Mouse (Mus musculus): ENCODE measurements around the gene Npnt. TPM values are rescaled to one million over a fixed set of nuclear protein-coding genes. Genes with fewer than 3 reads are reported as not detected.

Gene Npnt
- polyA plus RNA-seq, 1 experiment, result 5.0 TPM

DNA sequence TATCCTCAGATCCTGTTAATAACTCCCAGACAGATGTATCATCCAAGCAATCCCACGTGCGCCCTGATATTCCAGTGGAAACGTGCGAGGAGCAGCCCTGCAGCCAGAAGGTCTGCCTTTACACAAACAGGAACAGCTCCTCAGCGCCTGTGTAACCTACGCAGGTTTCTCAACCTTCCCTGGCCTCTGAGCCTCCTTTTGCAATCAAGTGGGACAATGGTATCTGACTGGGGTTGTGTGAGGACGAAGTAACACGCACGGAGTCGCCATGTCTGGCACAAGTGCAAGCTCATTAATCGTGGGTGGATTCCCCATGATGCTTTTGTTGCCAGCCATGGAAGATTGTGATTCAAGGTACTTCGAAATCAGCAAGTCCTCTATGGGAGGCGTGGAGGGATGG is 86.2 kb downstream of the Npnt start:
- no peaks in the 10 kb centered on the region for H3K4me1 ChIP-seq (ENCODE audit: control insufficient read depth, insufficient read depth, insufficient read length, low read length)
- no peak overlapping the region for H3K27ac ChIP-seq (replicated peaks; ENCODE audit: low read depth, low read length)
- H3K4me3 ChIP-seq (ENCODE audit: insufficient read depth, low read depth, low read length), result no peak overlapping the region

- Histone ChIP-seq H3K4me3 (ENCODE audit: insufficient read depth, low read depth, low read length) (no peak overlapping the region), H3K27ac (replicated peaks; ENCODE audit: low read depth, low read length) (no peak overlapping the region), H3K4me1 (ENCODE audit: control insufficient read depth, insufficient read depth, insufficient read length, low read length) (peaks cover 7% of the 10 kb centered on the region; the same call in 1 of the 2 replicates)
Observed at GRCm38 (mm10) chr3:132860796-132861195, 89.3 kb downstream of the Npnt start.

GRCm38 (mm10) chr3:132859573-132859972 is 90.5 kb downstream of the Npnt start:
- no peak overlapping the region for H3K4me3 ChIP-seq (ENCODE audit: insufficient read depth, low read depth, low read length)
- H3K27ac ChIP-seq (replicated peaks; ENCODE audit: low read depth, low read length), result no peak overlapping the region
- peaks cover 7% of the 10 kb centered on the region; the same call in 1 of the 2 replicates for H3K4me1 ChIP-seq (ENCODE audit: control insufficient read depth, insufficient read depth, insufficient read length, low read length)

DNA sequence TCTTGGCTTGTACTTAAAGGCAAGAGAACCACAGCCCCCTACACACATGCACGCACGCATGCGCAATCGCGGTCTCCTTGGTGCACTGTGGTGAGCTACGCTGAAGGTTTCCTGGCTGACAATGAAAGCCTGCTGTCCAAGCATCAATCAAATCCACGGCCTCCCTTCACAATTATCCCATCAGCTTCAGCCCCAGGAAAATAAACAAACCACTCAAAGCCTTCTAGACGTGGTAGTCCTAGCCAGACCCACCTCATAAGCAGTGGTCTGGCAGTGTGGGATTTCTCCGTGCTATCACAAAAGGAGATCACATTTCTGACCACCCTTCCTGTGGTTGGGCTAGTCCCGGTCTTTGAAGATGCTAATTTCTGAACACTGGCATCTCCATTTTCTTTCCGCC is 91.2 kb downstream of the Npnt start:
- Histone ChIP-seq H3K27ac (replicated peaks; ENCODE audit: low read depth, low read length) (no peak overlapping the region), H3K4me1 (ENCODE audit: control insufficient read depth, insufficient read depth, insufficient read length, low read length) (peaks cover 7% of the 10 kb centered on the region; the same call in 1 of the 2 replicates), H3K4me3 (ENCODE audit: insufficient read depth, low read depth, low read length) (no peak overlapping the region)

- H3K4me1 ChIP-seq (ENCODE audit: control insufficient read depth, insufficient read depth, insufficient read length, low read length), result peaks cover 9% of the 10 kb centered on the region
- H3K4me3 ChIP-seq (ENCODE audit: insufficient read depth, low read depth, low read length), result no peak overlapping the region
Observed at GRCm38 (mm10) chr3:132856651-132857050, 93.4 kb downstream of the Npnt start.

DNA sequence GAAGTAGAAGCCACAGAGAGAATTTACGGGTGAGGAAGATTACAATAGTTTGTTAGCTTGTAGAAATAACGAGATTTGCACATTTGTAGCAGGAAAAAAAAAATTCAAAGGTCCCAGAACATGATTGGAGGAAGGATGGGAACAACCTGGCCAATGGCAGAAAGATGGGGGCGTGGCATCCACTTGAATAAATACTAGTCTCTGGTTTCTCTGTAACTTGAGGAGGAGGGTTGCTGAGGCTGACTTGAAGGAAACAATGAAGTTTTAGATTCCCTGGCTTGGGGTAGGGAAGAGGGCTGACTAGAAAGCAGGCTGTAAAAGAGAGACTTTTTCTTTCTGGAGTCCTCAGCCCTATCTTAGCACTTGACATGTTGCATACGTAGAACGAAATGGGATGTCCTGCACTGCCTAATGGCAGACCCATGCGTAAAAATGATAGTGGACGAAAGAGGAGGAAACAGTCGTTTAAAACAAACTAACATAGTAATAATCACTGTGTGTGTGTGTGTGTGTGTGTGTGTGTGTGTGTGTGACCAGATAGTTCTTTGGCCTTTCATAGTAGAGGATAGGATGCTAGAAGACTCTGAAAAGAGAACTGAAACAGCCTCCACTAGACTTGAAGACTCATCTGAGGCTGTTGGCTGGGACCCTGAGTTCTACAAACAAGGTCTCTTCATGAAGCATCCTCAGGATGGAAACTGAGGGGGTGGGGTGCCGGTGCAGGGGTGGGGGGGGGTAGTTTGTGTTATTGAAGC is 94.5 kb downstream of the Npnt start:
- Histone ChIP-seq H3K27ac (replicated peaks; ENCODE audit: low read depth, low read length) (no peak overlapping the region), H3K4me3 (ENCODE audit: insufficient read depth, low read depth, low read length) (no peak overlapping the region), H3K4me1 (ENCODE audit: control insufficient read depth, insufficient read depth, insufficient read length, low read length) (peaks cover 9% of the 10 kb centered on the region)

More at GRCm38 (mm10) chr3:132856651-132857050, 93.4 kb downstream of the Npnt start:
- no peak overlapping the region for H3K27ac ChIP-seq (replicated peaks; ENCODE audit: low read depth, low read length)

DNA sequence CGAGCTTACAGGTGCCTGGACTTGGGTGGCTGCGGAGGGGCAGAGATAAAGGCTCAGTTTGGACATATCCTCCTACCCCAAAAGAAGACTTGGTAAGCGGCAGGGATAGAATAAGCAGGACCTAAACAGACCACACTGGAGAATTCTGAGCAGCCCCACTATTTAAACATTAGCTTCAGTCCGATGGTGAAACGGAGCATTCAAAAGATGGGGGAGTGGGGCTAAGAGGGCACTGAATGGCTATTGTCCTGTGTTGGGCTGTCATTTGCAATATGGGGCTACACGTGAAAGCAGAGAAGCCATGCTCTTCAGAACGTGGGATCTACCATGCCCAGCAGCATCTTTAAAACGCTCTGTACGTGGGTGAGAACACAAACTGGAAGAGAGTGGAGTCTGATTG is 95.8 kb downstream of the Npnt start:
- Histone ChIP-seq H3K4me1 (ENCODE audit: control insufficient read depth, insufficient read depth, insufficient read length, low read length) (peaks cover 9% of the 10 kb centered on the region), H3K4me3 (ENCODE audit: insufficient read depth, low read depth, low read length) (no peak overlapping the region), H3K27ac (replicated peaks; ENCODE audit: low read depth, low read length) (no peak overlapping the region)

DNA sequence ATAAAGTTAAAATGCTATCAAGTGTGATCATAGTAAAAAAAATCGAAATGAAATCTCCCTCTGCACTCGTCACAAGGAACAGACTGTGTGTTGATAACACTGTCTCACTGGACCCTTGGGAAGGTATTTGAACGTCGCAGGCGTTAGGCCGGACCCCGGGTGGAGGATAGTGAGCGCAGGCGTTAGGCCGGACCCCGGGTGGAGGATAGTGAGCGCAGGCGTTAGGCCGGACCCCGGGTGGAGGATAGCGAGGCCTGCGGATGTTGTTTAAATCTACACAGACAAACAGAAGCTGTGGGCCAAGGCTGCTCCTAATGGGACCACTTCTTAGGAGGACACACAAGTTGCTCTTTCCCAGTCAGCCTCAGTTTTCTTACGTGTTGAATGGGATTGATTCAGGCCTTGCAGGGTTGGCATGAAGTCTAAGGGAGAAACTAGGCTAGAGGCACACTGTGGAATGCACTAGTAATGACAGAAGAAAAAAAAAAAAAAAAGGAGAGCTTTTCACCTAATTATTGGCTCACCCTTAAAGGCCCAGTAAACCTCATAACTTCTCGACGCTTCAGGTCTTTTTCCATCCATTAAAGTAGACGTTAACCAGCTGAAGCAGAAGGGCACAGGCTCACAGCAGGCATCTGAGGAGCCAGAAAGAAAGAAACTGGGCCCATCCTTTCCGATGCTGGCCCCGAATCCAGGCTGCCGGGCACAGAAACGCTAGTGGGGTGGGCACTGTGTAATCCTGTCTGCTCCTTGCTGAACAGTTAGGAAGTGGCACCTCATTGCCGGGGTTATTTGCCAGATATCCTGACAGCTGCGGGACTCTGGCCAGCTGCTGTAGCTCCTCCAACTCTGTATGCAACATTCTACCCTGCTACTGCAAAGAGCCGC is 98.0 kb downstream of the Npnt start:
- Histone ChIP-seq H3K4me1 (ENCODE audit: control insufficient read depth, insufficient read depth, insufficient read length, low read length) (peaks cover 6% of the 10 kb centered on the region), H3K4me3 (ENCODE audit: insufficient read depth, low read depth, low read length) (peak overlapping the region; percentile 47), H3K27ac (replicated peaks; ENCODE audit: low read depth, low read length) (peak overlapping the region; percentile 90)

- Histone ChIP-seq H3K27ac (replicated peaks; ENCODE audit: low read depth, low read length) (no peak overlapping the region), H3K4me3 (ENCODE audit: insufficient read depth, low read depth, low read length) (no peak overlapping the region), H3K4me1 (ENCODE audit: control insufficient read depth, insufficient read depth, insufficient read length, low read length) (peaks cover 3% of the 10 kb centered on the region)
Observed at GRCm38 (mm10) chr3:132851417-132851816, 98.7 kb downstream of the Npnt start.

DNA sequence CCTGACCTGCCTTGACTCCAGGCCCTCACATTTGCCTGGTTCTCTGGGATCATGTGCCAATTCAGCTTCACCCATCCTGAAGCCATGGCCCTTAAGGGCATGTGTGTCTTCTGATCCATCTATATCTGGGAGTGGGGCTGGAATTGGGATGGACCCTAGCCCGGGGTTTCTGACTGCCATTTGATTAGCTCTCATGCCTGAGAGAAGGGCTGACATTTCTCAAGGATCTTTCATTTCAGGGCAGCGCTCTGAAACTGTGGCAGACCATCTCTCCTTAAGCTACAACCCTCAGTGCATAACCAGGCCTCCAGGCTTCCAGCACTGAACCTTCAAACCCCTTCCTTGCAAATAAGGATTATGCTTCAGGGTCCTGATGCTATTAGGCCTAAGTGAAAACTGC is 99.7 kb downstream of the Npnt start:
- Histone ChIP-seq H3K4me1 (ENCODE audit: control insufficient read depth, insufficient read depth, insufficient read length, low read length) (peaks cover 2% of the 10 kb centered on the region; the same call in 1 of the 2 replicates), H3K27ac (replicated peaks; ENCODE audit: low read depth, low read length) (no peak overlapping the region), H3K4me3 (ENCODE audit: insufficient read depth, low read depth, low read length) (no peak overlapping the region)

DNA sequence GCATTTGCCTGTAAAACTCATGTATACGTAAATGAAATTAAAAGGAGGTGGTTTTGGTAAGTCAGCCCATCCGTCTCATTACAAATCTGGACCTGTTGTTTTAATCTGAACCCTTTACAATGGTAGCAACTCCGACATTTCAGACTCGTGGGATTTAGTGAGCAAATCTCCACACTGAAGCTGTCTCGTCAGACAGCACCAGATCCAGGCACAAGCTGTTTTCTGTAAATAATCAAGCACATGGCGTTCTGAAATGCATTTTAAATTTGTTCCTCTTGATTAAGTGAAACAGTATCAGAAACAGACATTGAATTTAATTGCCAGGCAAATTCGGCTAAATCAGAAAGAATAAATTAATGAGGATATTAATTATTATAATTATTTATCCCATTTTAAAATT is 100.4 kb downstream of the Npnt start:
- Histone ChIP-seq H3K4me1 (ENCODE audit: control insufficient read depth, insufficient read depth, insufficient read length, low read length) (peaks cover 2% of the 10 kb centered on the region; the same call in 1 of the 2 replicates), H3K27ac (replicated peaks; ENCODE audit: low read depth, low read length) (no peak overlapping the region), H3K4me3 (ENCODE audit: insufficient read depth, low read depth, low read length) (no peak overlapping the region)

DNA sequence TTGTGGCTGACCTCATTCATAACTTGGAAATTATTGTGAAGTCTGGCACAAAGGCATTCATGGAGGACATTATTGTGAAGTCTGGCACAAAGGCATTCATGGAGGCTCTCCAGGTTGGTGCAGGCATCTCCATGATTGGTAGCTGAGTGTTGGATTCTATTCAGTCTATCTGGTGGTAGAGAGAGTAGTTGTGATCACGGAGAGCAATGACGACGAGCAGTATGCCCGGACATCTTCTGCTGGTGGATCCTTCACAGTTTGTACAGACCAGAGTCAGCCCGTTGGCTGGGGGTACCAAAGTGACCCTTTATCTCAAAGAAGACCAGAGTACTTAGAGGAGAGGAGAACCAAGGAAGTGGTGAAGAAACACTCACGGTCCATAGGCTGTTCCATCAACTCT is 107.4 kb downstream of the Npnt start:
- Histone ChIP-seq H3K4me3 (ENCODE audit: insufficient read depth, low read depth, low read length) (no peak overlapping the region), H3K4me1 (ENCODE audit: control insufficient read depth, insufficient read depth, insufficient read length, low read length) (no peaks in the 10 kb centered on the region)

DNA sequence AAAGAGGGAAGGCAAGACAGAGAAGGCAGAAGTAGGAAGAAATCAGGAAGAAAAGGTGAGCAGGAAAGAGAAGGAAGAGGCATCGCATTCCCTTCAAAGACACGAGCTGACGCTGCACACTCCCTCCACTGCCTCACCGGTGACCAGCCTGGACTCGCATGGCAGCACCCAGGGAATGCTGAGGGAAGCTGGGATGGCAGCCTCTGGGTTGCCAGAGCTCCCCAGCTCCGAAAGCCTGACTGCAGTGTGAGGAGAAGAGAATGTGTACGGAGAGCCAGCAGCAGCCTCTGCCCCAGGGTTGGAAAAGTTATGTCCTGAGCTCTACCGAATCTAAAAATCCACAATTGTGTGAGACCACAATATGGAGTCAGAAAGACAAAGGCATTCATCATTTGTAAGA is 110.6 kb downstream of the Npnt start:
- Histone ChIP-seq H3K27ac (replicated peaks; ENCODE audit: low read depth, low read length) (no peak overlapping the region), H3K4me1 (ENCODE audit: control insufficient read depth, insufficient read depth, insufficient read length, low read length) (no peaks in the 10 kb centered on the region), H3K4me3 (ENCODE audit: insufficient read depth, low read depth, low read length) (no peak overlapping the region)

More for the DNA sequence above, 107.4 kb downstream of the Npnt start:
- no peak overlapping the region for H3K27ac ChIP-seq (replicated peaks; ENCODE audit: low read depth, low read length)

GRCm38 (mm10) chr3:132838656-132839417 is 111.3 kb downstream of the Npnt start:
- H3K27ac ChIP-seq (replicated peaks; ENCODE audit: low read depth, low read length), result no peak overlapping the region
- H3K4me3 ChIP-seq (ENCODE audit: insufficient read depth, low read depth, low read length), result no peak overlapping the region
- no peaks in the 10 kb centered on the region for H3K4me1 ChIP-seq (ENCODE audit: control insufficient read depth, insufficient read depth, insufficient read length, low read length)

- Histone ChIP-seq H3K4me1 (ENCODE audit: control insufficient read depth, insufficient read depth, insufficient read length, low read length) (no peaks in the 10 kb centered on the region), H3K4me3 (ENCODE audit: insufficient read depth, low read depth, low read length) (no peak overlapping the region), H3K27ac (replicated peaks; ENCODE audit: low read depth, low read length) (no peak overlapping the region)
Observed at GRCm38 (mm10) chr3:132837134-132837533, 113.0 kb downstream of the Npnt start.

Data from brown adipose tissue, adult 24 weeks (tissue).